Mouse (Mus musculus) right cerebral cortex, adult 18-20 months (tissue): Measurements from ENCODE around the gene Cox6b1.

Source experiments
- DNase-seq: peaks from one replicate; pipeline ENCODE4 v3.0.0; 2022; ENCODE audit warnings: mixed read lengths

Gene Cox6b1

DNA sequence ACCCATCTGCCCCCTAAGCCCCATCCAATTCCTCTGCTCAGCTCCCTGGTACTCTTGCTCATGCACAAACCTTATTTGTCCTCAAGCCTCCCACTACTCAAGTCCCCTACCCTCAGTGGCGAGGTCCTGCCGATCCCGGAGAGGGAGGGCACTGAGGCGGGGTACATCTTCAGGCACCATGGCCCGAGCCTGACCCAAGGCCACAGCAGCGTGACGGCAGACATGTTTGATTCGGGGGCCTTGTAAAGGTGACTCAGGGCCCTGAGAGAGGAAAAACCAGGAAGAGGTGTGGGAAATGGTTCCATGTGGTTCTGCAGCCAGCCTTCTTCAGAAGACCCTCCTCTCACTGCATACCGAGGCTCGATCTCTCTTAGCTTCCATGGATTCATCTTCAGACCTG is 41.6 kb downstream of the Cox6b1 start:
- DNase-seq: no peak

DNA sequence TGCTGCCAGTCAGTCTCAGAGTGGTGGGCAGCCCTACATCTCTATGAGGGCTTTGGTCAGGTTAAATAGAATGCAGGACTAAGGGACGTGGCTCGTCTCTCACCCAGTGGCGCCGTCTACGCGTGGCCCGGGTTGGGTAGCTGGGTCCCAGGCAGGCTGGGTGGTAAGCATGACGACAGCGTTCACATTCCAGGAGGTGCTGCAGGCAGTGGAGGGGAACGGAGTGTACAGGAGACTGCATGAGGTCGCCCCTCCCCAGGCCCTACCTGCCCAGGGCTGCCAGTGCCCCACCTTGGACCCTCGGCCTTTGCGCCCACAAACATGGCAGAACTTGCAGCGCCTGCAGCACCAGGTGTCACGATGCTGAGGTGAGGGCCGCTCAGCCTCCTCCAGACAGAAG is 44.4 kb downstream of the Cox6b1 start:
- no peak for DNase-seq

DNA sequence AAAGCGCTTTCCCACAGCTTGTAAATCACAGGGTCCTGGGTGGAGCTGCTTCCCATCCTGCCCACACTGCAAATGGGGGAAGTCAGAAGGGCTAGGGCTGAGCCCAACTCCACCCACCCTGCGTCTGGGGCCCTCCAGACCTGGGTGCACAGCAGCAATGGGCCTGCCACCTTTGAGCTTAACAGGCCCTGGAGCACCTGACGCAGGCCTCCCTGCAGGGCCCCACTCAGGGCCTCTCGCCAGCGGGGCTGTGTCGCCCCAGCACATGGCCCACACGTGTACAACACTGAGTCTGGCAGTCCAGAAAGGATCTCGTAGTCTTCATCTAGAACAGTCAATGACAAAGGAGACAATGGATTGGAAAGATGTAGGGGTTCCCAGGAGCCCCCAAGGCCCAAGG is 46.0 kb downstream of the Cox6b1 start:
- no peak for DNase-seq

- no peak for DNase-seq
These were observed 53.0 kb downstream of the Cox6b1 start for GRCm38 (mm10) chr7:30572969-30573368.

DNA sequence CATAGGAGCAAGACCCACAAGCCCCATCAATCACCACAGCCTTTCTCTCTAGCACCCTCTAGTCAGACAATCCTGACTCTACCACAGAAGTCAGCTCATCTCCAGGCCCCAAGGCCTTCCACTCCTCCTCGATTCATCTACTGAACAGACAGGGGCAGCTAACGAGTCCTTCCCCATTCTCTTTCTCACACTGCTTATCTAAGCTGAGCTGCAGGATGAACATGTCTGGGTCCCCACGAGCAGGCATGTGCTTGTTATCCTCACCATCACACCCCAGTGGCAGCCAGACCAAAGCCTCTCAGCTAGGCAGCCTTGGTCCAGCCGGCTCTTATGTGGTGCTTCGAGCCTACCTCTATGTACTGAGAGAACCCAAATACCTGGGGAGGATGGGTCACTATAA is 53.6 kb downstream of the Cox6b1 start:
- no peak for DNase-seq

DNA sequence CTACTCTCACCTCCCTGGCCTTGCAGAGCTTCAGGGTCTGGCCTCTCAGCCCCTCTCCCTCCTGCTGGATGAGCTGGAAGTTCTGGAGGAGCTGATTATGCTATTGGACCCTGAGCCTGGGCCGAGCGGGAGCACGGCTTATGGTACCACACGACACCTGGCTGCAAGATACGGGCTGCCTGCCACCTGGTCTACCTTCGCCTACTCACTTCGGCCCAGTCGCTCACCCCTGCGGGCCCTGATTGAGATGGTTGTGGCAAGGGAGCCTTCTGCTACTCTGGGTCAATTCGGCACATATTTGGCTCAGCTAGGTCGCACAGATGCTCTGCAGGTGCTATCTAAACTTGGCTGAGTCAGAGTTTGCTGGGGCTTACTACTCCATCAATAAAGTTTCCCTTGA is 58.4 kb downstream of the Cox6b1 start:
- no peak for DNase-seq
